Comparison of ENCODE assay signal across 13 mouse cellular contexts in the genomic region with DNA sequence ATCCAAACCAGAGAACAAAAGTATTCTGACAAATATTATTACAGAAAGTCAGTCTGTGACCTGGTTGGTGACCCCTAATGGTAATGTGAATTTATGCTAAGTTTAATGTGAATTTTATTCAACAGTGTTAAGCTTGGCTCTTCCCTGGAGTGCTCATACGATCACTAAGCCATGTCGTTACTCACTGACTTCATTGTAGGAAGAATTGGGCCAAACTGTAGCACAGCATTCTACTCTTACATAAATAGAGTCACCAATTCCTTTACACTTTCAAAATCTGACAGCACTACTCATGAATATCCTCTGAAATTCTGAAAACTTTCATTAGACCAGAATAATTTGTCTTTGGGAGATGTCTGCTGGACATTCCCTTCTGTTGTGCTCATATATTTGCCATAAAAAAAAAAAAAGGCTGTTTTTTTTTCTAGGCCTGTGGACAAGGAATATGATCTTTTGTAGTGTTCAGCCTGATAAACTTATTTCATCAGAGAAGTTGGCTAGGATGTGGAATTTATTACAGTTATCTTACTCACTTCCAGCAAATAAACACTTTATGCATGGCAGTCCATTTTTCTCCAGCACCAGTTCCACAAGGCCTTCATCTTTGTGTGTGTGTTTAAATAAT.
"Had no signal": no experiment of that assay in that cellular context is flagged by ENCODE, and none has a peak within 500 bp of the region (broad histone marks: within the 10 kb centered on the region; RNA-seq: fewer than 3 reads in every experiment).

No protein-coding gene starts in this region.

- ATAC-seq: midbrain, embryonic 15.5 days had no signal

- H3K27ac ChIP-seq: kidney, embryonic 15.5 days; left cerebral cortex, adult 2 months; limb, embryonic 10.5 days; liver, embryonic 13.5 days; midbrain, embryonic 15.5 days; neural tube, embryonic 12.5 days; stomach, postnatal 0 days had no signal

- H3K9ac ChIP-seq: kidney, embryonic 15.5 days; liver, embryonic 13.5 days; liver, postnatal 0 days; midbrain, embryonic 15.5 days; neural tube, embryonic 12.5 days had no signal

- H3K4me3 ChIP-seq: kidney, embryonic 15.5 days; left cerebral cortex, adult 2 months; limb, embryonic 10.5 days; liver, embryonic 13.5 days; midbrain, embryonic 15.5 days; neural tube, embryonic 12.5 days had no signal

- H3K4me2 ChIP-seq: kidney, embryonic 15.5 days; liver, embryonic 13.5 days; midbrain, embryonic 11.5 days; midbrain, embryonic 15.5 days; neural tube, embryonic 12.5 days had no signal

- H3K4me1 ChIP-seq: kidney, embryonic 15.5 days; neural tube, embryonic 12.5 days had no signal

- DNase-seq: kidney, adult 2 months; kidney, postnatal 14 days; liver, embryonic 13.5 days; liver, postnatal 0 days; thymus, postnatal 4 days had no signal

- H3K9me3 ChIP-seq: kidney, embryonic 15.5 days; limb, embryonic 10.5 days; liver, embryonic 13.5 days; megakaryocyte, embryonic 14.5 days; midbrain, embryonic 15.5 days; neural tube, embryonic 12.5 days had no signal

- H3K27me3 ChIP-seq: kidney, embryonic 15.5 days; liver, embryonic 13.5 days; megakaryocyte, embryonic 14.5 days; midbrain, embryonic 15.5 days; neural tube, embryonic 12.5 days had no signal
